Mouse (Mus musculus): Measurements from ENCODE around the gene Eif3l.

GRCm38 (mm10) chr15:79122119-79122518, 47.1 kb downstream of the Eif3l start:
- TF ChIP-seq CTCF (IDR thresholded peaks at IDR 0.05; ENCODE audit: low read depth) (no peak), EP300 (IDR thresholded peaks at IDR 0.05; ENCODE audit: low read depth) (no peak)

Measured in liver, embryonic 14.5 days (tissue).